Mouse (Mus musculus): ENCODE measurements around the gene Scnm1.

Gene Scnm1

DNA sequence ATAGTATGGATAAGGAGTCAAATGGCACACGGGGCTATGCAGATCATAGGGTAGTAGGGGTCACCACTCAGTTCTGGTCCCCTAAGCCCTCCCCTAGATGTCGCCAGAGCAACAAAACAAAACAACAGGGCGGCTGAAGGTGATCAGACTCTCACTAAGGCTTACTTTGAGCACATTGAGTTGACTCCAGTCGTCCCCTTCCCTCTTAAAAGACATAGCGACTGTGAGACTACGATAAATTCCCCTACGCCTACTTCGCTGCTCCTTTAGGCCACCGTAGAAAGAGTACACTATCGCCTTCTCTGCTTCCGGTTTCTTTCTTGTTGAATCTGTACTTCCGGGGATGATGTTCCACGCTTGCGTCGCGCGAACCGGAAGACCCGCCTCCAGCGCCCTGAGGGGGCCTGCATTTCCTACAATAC lies at the start of gene Scnm1, which contains the start of gene Lysmd1:
Gene Scnm1 (minus strand): TSS at position 332 of the 422 bp plus-strand sequence.
Gene Lysmd1 (plus strand): TSS at position 409 of the 422 bp plus-strand sequence.
- DNase-seq (ENCODE audit: low spot score), result peak; percentile 95

GRCm38 (mm10) chr3:95181841-95182240 lies 48.0 kb upstream of the Scnm1 start:
- DNase-seq (ENCODE audit: low spot score), result no peak

- no peak for DNase-seq (ENCODE audit: low spot score)
Measured at GRCm38 (mm10) chr3:95179890-95180289, 46.1 kb upstream of the Scnm1 start.

GRCm38 (mm10) chr3:95178948-95179347 lies 45.1 kb upstream of the Scnm1 start:
- no peak for DNase-seq (ENCODE audit: low spot score)

- DNase-seq (ENCODE audit: low spot score), result no peak
Measured at GRCm38 (mm10) chr3:95177583-95177982, 43.8 kb upstream of the Scnm1 start.

GRCm38 (mm10) chr3:95176500-95176899 lies 42.7 kb upstream of the Scnm1 start:
- DNase-seq (ENCODE audit: low spot score), result no peak

DNA sequence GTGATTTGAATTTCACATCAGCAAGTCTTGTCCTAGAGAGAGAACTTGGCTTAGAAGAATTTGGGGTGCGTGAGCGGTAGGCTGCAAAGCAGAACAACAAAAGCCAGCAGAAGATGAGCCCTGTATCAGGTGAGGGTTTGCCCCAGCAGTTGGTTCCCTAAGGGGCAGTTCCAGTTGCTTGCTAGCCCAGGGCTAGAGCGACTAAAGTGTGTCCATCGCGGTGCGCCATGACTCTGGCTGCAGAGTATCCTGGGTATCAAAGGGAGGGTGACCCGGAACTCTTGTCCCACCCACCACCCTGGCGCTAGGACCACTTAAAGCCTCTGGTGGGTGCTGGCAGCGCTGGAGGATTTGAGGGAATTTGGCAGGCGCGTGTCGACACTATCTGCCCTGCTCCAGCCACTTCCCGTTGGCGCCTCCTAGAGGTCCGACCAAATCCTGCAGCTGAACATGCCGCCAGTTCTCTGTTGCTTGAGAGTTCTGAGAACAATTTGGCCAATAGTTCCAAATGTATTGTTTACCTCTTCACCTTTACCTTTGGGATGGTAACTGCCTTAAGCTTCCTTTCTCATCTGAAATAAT lies 40.3 kb upstream of the Scnm1 start:
- peak; percentile 78 for DNase-seq (ENCODE audit: low spot score)

DNA sequence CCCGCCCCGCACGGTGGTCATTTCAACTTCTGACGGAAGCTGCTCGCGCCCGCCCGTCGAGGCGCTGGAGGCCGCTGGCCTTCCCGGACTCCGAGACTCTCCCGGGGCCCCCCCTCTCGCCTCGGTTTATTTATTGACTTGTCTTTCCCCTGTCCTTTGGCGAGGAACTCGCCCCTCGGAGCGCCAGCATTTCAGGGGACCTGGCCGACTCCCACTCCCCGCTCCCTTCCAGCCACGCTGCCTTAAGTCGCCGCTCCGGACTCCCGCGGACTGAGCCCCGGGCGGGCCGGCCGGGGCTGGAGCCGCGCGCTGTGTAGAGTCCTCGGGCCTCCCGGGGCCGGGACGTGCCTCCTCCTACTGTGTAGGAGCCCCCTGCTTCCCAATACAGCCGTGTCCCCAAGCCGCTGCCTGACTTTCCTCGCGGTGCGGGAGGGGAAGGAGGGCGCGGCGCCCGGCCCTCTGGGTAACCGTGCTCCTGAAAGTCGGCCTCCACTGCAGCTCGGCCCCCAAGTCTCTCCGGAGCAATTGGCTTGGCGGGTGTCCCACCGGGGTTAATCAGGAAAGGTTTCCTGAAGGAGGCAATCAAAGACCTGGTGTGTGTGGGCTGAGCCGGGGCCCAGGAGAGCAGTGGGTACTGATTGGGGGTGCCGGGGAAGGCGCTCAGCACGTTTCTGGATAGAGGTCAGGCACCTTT lies 39.6 kb upstream of the Scnm1 start:
- no peak for DNase-seq (ENCODE audit: low spot score)

DNA sequence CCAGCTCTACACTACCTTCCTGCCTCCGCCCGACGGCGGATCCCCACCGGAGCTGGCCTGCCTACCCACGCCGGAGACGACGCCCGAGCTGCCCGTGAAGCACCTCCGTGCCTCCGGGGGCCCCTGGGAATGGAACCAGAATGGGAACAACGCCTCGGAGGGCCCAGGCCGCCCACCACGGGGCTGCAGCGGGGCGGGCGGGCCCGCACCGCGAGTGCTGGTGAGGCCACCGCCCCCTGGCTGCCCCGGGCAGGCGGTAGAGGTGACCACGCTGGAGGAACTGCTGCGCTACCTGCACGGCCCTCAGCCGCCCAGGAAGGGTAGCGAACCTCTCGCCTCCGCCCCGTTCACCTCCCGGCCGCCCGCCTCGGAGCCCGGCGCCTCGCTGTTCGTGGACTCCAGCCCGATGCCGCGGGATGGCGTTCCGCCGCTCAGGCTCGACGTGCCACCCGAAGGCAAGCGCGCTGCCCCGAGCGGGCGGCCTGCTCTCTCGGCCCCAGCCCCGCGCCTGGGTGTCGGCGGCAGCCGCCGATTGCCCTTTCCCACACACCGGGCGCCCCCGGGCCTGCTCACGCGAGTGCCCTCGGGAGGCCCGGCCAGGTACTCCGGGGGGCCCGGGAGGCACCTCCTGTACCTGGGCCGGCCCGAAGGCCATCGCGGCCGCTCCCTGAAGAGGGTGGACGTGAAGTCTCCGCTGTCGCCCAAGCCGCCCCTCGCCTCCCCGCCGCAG lies 38.9 kb upstream of the Scnm1 start:
- no peak for DNase-seq (ENCODE audit: low spot score)

DNA sequence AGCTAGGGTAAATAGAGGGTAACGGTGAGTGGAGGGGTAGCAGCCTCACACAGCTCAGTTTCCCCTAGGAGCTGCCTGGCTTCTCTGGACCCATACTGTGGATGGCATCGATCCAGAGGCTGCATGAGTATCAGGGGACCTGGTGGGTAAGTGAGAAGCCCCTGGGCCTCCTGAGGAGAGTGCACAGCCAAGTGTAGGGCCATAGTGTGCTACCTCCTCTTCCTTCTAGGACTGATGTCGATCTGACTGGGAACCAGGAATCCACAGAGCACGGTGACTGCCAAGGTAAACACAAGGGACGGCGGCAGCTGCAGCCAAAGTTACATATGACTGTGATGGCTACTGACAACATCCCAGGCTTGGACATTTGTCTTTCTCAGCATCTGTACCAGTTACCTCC lies 37.3 kb upstream of the Scnm1 start:
- DNase-seq (ENCODE audit: low spot score), result no peak

DNA sequence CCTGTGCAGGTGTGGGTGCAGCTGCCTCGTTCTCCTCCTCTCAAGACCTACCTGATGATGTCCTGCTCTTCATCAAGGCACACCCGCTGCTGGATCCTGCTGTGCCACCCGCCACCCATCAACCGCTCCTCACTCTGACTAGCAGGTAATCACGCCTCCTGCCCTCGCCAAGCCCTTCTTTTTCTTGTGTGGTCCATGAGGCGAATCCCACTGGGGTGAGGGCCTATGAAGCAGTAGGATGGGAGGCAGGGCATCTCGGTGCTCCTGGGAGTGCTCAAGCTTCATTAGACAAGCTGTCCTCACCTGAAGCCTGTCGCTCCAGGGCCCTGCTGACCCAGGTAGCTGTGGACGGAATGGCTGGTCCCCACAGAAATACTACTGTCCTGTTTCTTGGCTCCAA lies 36.2 kb upstream of the Scnm1 start:
- no peak for DNase-seq (ENCODE audit: low spot score)

DNA sequence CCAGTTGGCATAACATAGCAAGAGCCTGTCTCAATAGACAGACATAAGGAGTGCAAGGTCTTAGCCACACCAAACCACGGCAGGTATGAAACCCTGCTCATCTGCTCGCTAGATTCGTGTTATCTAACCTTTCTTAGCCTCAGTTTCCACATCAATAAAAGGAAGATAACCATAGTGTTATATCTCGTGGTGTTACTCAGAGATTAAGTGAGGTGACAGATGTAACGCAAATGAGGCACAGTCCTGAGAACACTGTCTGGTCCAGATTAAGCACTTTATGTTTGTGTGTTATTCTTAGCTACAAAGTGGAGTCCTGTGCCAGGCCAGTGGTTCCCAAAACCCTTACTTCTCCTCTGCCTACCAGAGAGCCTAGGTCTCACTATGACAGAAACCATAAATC lies 31.0 kb upstream of the Scnm1 start:
- DNase-seq (ENCODE audit: low spot score), result no peak

- no peak for DNase-seq (ENCODE audit: low spot score)
Measured at GRCm38 (mm10) chr3:95164256-95164550, 30.4 kb upstream of the Scnm1 start.

DNA sequence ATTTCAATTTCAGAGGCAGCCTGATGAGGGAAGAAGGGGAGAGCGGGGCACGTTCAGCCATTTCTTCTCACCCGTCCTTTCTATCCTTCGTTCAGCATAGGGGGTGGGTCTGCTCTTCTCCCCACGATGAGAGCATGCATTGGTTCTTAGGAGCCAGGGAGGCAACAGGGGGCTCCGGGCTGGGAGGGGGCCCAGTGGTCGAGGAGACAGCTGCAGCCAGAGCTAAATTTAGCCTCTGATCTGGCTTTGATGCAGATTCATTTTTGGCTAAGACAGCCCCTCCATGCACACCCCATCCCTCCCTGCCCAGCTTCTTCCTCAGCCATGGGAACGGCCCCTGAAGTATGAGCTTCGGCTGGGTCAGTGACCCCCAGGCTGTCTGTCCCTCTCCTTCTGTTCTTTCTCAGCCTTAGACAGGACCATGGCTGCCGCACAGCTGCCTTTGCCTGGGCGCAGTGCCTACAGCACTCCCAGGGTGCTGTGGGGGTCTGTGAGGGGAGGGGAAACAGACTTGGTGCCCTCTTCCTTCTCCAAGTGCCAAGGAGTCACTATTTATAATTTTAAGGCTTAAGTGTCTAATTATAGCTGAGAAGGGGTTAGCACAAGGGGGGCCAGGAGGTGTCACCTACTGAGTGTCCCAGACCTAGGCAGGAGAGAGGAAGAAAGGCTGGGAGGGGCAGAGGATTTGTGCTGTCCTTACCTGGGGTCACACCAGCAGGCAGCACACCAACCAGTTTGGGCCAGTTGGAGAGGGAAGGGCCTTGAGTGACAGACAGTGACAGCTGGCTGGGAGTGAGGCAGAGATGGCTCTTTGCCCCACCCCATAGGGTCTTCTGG lies 29.8 kb upstream of the Scnm1 start:
- no peak for DNase-seq (ENCODE audit: low spot score)

DNA sequence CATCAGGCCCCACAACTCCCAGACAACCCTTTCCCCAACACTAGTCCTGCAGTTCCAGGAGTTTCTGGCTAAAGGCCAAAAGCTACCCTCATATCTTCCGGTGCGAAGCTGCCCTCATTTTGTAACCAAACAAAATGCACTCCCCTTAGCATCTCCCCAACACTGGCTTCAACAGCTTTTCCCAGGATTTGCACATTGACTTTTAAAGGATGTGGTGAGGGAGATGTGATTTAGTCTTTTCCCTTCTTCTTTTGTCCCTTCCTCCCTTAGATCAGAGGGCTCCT lies 28.5 kb upstream of the Scnm1 start:
- no peak for DNase-seq (ENCODE audit: low spot score)

GRCm38 (mm10) chr3:95161618-95162344 lies 28.0 kb upstream of the Scnm1 start:
- DNase-seq (ENCODE audit: low spot score), result no peak

GRCm38 (mm10) chr3:95161041-95161551 lies 27.3 kb upstream of the Scnm1 start:
- DNase-seq (ENCODE audit: low spot score), result no peak

DNA sequence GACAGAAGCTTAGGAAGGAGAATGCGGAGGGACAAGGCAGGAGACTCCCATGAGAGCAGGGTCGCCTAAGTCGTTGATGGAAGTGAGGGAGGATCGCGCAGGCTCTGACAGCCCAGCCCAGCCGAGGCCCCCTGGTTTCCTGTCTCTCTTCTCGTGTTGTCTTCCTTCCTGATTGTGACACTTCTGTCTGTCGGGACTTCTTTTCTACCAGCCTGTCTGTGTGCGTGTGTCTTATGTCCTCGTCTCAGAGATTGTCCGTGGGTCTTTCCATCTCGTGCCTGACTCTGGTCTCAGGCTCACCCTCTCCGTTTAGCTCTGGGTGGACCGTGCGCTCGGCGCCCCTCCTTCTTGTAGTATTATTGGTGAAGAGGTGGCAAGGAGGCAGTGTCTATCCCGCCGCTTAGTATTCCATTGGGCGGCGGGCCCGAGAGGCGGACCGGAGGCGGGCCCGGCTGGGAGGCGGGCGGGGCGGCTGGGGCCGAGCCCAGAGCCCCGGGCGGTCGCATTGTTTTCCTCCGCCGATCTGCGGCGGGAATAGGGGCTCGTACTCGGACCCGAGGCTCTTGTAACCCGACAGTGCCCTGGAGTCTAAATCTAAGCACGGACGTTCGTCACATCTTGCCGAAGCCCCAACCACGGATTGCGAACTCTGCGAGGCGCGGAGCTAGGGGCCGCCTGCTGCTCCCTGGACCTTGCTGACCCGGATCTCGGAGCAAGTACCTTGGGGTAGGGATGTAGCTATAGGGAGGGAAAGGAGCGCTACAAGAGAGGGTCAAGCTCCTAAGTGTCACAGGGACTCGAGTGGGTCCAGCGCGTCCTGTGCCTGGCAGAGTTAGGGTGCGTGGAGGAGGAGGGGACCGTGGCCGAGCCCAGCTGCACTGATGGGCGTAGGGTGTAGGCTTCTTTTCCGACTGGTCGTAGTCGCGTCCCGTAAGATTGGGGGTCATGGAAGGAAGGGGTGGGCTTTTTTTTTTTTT lies 26.5 kb upstream of the Scnm1 start, which contains the start of gene Sema6c:
Gene Sema6c (plus strand): TSS at position 471 of the 977 bp plus-strand sequence.
- DNase-seq (ENCODE audit: low spot score), result peak; percentile 83

DNA sequence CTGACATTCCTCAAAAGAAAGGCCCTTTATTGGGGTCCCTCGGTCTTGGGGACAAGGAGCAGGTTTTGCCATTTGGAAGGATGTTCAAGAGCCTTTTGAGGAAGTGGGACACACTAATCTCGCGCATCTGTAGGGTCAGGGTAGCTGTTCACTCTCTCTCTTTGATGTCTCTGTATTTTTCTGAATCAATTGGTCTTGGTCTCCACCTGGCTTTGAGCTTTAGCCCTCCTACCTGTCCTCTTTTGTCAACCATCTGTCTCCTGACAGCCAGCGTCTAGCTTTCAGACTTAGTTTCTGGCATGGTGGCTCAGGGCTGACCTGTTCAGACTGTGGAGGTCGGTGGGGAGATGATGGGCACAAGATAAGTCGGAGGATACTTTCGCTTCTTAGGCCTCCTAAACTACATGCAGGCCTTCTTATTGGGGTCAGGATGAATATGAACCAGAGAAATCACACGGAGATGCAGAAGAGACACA lies 25.7 kb upstream of the Scnm1 start:
- DNase-seq (ENCODE audit: low spot score), result no peak

DNA sequence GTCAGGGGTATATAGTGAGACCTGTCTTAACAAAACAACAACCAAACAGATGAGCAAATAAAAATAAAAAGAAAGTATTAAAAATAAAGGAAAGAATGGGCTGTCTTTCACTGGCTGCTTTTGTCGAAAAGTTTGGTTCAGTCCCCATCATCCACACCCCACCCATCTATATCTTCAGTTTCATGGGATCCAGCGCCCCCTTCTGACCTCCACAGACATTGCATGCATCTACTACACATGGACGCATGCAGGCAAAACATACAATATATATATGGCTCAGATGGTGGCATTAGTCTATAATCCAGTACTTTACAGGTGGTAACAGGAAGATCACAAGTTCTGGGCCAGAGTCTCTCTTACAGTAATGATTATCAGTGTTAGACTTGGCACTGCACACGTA lies 20.1 kb upstream of the Scnm1 start:
- DNase-seq (ENCODE audit: low spot score), result peak; percentile 77
